Mouse (Mus musculus) lung, postnatal 0 days (tissue): ENCODE measurements at regions not wholly inside any gene's neighbourhood (a gene's known extent, or its start where the extent isn't known, plus 50 kb on each side); places are given as distances from the start of the nearest gene placed in this dataset.

ENCODE experiments used
- CTCF ChIP-seq: IDR thresholded peaks from 2 replicates; pipeline ENCODE4 v1.5.1; 2016; ENCODE audit warnings: antibody characterized with exemption, mild to moderate bottlenecking
- EP300 ChIP-seq: IDR thresholded peaks from 2 replicates; pipeline ENCODE4 v1.6.1; 2016; ENCODE audit warnings: antibody characterized with exemption, mild to moderate bottlenecking, control low read depth

- TF ChIP-seq CTCF (no peak), EP300 (no peak)
Measured at GRCm38 (mm10) chr8:34753046-34753445, 641.5 kb upstream of the Gm10131 start.
